Comparison of ENCODE assay signal across 14 mouse cellular contexts in genomic region chr4:120701180-120701579, GRCm38 (mm10). TPM values are rescaled to one million over a fixed set of nuclear protein-coding genes. Genes with fewer than 3 reads are reported as not detected.
DNase-seq lines count a peak whose midpoint lies in the region; ATAC-seq lines count a peak whose summit lies in the region.
"Had no signal": no experiment of that assay in that cellular context is flagged by ENCODE, and none has a peak within 500 bp of the region (broad histone marks: within the 10 kb centered on the region; RNA-seq: fewer than 3 reads in every experiment).

No protein-coding gene starts in this region.

- ATAC-seq in cerebellum, adult (ENCODE audit: insufficient number of reproducible peaks, low FRiP score, low TSS enrichment), result no peak
- ATAC-seq in frontal cortex, adult (ENCODE audit: low TSS enrichment), result no peak
- ATAC-seq: forebrain, embryonic 16.5 days; inflammation-experienced regulatory T-cells, adult 6 months had no signal

- DNase-seq in cerebellum, postnatal 14 days, result peak; percentile 53 to 60
- DNase-seq in right cerebral cortex, postnatal 10 days (ENCODE audit: low spot score in 2 of 2), result peak; percentile 56 to 64
- DNase-seq in right cerebral cortex, adult 18-20 months, result no peak
- DNase-seq in gastrocnemius, postnatal 10 days, result peak; percentile 47
- DNase-seq in skeletal muscle tissue, adult 2 months (ENCODE audit: low read depth, low spot score), result peak; percentile 55
- DNase-seq: adrenal gland, adult 2 months; cerebellum, postnatal 36 days; heart, postnatal 4 days; kidney, adult 11 months had no signal

RNA-seq across cellular contexts. Expression of gene Cited4, which starts 34.8 kb away (rescaled TPM):
- 10 to 100 TPM; 34.6 to 35.7 TPM for total RNA-seq in gastrocnemius, postnatal 10 days (2021)

RNA-seq across cellular contexts. Expression of gene Kcnq4, which starts 47.2 kb away (rescaled TPM):
- total RNA-seq in gastrocnemius, postnatal 10 days (2021), result 10 to 100 TPM; 20.2 to 22.3 TPM
- total RNA-seq: granulocyte monocyte progenitor cell, adult 5-6 weeks had no signal
